Mouse (Mus musculus): ENCODE measurements around the gene Gm14190. TPM values are rescaled to one million over a fixed set of nuclear protein-coding genes. Genes with fewer than 3 reads are reported as not detected.
"Not testable (repeated sequence)": the region's sequence is repeated elsewhere in the genome, so short reads cannot be mapped to it uniquely, and the experiment has no call there.

The Gm14190 gene
- total and polyA plus RNA-seq, 2 experiments from 2014 or later: not detected

DNA sequence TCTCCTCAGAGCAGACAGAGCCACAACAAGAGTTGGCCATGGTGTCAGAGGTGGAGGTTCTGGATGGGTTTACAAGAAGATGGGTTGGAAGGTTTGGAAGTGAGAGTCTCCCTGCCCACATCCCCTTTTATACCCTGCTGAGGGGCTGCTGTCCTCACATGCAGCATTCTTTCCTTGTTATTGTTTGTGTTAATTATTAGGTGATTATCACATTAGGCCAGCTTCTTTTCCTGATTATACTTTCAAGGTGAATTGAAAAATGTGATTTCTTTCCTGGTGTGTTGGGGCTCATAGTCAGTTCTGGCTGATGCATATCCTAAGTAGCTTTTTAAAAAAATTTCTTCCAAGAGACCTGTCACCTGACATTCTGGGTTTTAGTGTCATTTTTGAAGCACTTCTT is 24.7 kb downstream of the Gm14190 start, which contains the start of gene Krtap4-6:
TSS of gene Krtap4-6 (minus strand) at position 101 of the 400 bp plus-strand sequence.
- TF ChIP-seq CTCF (IDR thresholded peaks at IDR 0.05): no peak
- no peaks in the 10 kb centered on the region for H3K27me3 ChIP-seq (ENCODE audit: insufficient read depth, low read length)
- DNase-seq (ENCODE audit: low spot score): no peak

DNA sequence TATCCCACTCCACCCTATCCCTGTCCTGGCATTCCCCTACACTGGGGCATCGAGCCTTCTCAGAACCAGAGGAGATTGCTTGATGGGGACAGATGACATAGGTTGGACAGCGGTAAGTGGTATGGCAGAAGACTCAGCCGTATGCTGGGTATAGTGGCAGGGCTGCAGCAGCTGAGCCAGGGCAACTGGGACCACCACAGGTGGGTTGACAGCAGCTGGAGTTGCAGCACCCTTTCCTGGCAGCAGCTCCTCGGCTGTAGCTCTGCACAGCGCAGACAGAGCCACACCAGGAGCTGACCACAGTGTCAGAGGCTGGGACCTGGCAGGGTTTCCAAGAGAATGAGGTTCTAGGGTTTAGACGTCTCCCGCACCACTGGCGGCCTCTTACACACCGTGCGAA is 27.7 kb downstream of the Gm14190 start:
- no peak overlapping the region for H3K4me2 ChIP-seq (ENCODE audit: low read depth, low read length, poor library complexity, severe bottlenecking)
- no peak overlapping the region for H3K9ac ChIP-seq (replicated peaks; ENCODE audit: low read length, poor library complexity, severe bottlenecking)
- no peaks in the 10 kb centered on the region for H3K9me3 ChIP-seq (ENCODE audit: low read length)
- DNase-seq (ENCODE audit: low spot score): no peak
- no peak overlapping the region for H3K4me3 ChIP-seq (ENCODE audit: low read depth, low read length)
- ATAC-seq (ENCODE audit: low FRiP score): no peak
- no peaks in the 10 kb centered on the region for H3K4me1 ChIP-seq (ENCODE audit: insufficient read depth, low read length)
- H3K27ac ChIP-seq (ENCODE audit: low read depth, low read length): no peak overlapping the region
- 86% methylated on average over 10 of the region's 10 CpGs for WGBS
- no peaks in the 10 kb centered on the region for H3K36me3 ChIP-seq (ENCODE audit: insufficient read depth, low read length)
- TF ChIP-seq CTCF (IDR thresholded peaks at IDR 0.05): no peak
- no peaks in the 10 kb centered on the region for H3K27me3 ChIP-seq (ENCODE audit: insufficient read depth, low read length)

More for the DNA sequence above, 24.7 kb downstream of the Gm14190 start, which contains the start of gene Krtap4-6:
- no peak within 1 kb of the TSS for H3K4me2 ChIP-seq (ENCODE audit: low read depth, low read length, poor library complexity, severe bottlenecking)
- H3K4me1 ChIP-seq (ENCODE audit: insufficient read depth, low read length): no peaks in the 10 kb centered on the region
- H3K9ac ChIP-seq (replicated peaks; ENCODE audit: low read length, poor library complexity, severe bottlenecking): no peak within 1 kb of the TSS
- H3K36me3 ChIP-seq (ENCODE audit: insufficient read depth, low read length): no peaks in the 10 kb centered on the region
- no peak within 1 kb of the TSS for H3K27ac ChIP-seq (ENCODE audit: low read depth, low read length)
- ATAC-seq (ENCODE audit: low FRiP score): no peak
- no peaks in the 10 kb centered on the region for H3K9me3 ChIP-seq (ENCODE audit: low read length)
- no peak within 1 kb of the TSS for H3K4me3 ChIP-seq (ENCODE audit: low read depth, low read length)

DNA sequence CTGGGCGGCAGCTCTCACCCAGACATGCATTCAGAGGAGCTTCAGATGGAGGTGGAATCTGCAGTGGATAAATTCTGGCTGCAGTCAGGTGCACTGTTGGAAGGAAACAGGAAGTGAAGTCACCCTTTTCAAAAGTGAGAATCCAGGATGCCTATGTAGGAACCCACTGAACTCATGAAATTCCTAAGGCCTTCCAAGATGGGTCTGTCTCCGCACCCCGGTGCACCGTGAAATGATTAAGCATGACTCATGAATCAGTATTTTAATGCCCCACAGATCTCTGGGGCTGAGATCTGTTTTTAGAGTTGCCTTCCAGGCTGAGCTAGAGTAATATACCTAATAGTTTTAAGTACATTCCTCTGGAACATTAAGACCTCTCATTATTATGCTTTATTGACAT is 31.3 kb downstream of the Gm14190 start:
- H3K36me3 ChIP-seq (ENCODE audit: insufficient read depth, low read length): no peaks in the 10 kb centered on the region
- no peaks in the 10 kb centered on the region for H3K4me1 ChIP-seq (ENCODE audit: insufficient read depth, low read length)
- ATAC-seq (ENCODE audit: low FRiP score): no peak
- no peak for TF ChIP-seq CTCF (IDR thresholded peaks at IDR 0.05)
- no peaks in the 10 kb centered on the region for H3K9me3 ChIP-seq (ENCODE audit: low read length)
- WGBS: 92% methylated on average over 4 of the region's 4 CpGs
- no peak for DNase-seq (ENCODE audit: low spot score)
- no peak overlapping the region for H3K4me2 ChIP-seq (ENCODE audit: low read depth, low read length, poor library complexity, severe bottlenecking)
- no peaks in the 10 kb centered on the region for H3K27me3 ChIP-seq (ENCODE audit: insufficient read depth, low read length)
- H3K27ac ChIP-seq (ENCODE audit: low read depth, low read length): no peak overlapping the region
- no peak overlapping the region for H3K4me3 ChIP-seq (ENCODE audit: low read depth, low read length)
- no peak overlapping the region for H3K9ac ChIP-seq (replicated peaks; ENCODE audit: low read length, poor library complexity, severe bottlenecking)

DNA sequence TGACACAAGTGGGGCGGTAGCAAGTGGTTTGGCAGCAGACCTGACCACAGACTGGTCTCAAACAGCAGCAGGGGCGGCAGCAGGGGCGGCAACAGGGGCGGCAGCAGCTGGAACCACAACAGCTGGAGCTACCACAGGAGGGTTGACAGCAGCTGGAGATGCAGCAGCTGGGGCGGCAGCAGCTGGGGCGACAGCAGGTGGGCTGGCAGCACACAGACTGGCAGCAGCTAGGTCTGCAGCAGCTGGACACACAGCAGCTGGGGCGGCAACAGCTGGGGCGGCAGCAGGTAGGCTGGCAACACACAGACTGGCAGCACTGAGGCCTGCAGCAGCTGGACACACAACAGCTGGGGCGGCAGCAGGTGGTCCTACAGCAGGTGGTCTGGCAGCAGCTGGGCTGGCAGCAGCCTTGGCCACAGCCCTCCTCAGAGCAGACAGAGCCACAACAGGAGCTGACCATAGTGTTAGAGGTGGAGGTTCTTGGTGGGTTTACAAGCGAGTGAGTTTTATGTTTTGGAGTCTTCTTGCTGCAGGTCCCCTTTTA is 32.0 kb downstream of the Gm14190 start, which contains the start of gene Gm11563:
TSS of gene Gm11563 (minus strand) at position 494 of the 544 bp plus-strand sequence.
- H3K27me3 ChIP-seq (ENCODE audit: insufficient read depth, low read length); H3K36me3 ChIP-seq (ENCODE audit: insufficient read depth, low read length); H3K4me2 ChIP-seq (ENCODE audit: low read depth, low read length, poor library complexity, severe bottlenecking); H3K4me3 ChIP-seq (ENCODE audit: low read depth, low read length); ATAC-seq (ENCODE audit: low FRiP score); DNase-seq (ENCODE audit: low spot score); H3K27ac ChIP-seq (ENCODE audit: low read depth, low read length); H3K9ac ChIP-seq (replicated peaks; ENCODE audit: low read length, poor library complexity, severe bottlenecking); H3K9me3 ChIP-seq (ENCODE audit: low read length); H3K4me1 ChIP-seq (ENCODE audit: insufficient read depth, low read length): not testable (repeated sequence)
- WGBS: 67% methylated on average over 10 of the region's 10 CpGs

DNA sequence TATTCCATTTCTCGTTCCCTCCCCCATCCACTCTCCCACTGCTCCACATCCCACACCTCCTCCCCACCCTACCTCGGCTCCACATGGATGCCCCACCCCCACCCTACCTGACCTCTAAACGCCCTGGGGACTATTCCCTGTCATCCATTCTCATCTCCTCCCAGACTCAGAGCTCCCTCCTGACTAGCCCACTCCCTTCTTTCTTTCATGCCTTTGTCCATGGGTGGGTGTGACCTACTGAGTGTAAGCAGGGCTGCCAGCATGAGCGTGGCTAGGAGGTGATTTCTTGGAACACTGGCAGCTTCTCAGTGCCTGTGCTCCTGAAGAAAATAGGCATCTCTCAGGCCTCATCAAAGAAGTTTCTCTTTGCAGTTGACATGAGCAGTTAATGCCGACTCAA is 33.5 kb downstream of the Gm14190 start:
- TF ChIP-seq CTCF (IDR thresholded peaks at IDR 0.05): no peak
- H3K27me3 ChIP-seq (ENCODE audit: insufficient read depth, low read length): no peaks in the 10 kb centered on the region
- no peak for DNase-seq (ENCODE audit: low spot score)
- no peaks in the 10 kb centered on the region for H3K9me3 ChIP-seq (ENCODE audit: low read length)
- no peak for ATAC-seq (ENCODE audit: low FRiP score)
- WGBS: 48% methylated on average over 5 of the region's 5 CpGs
- H3K9ac ChIP-seq (replicated peaks; ENCODE audit: low read length, poor library complexity, severe bottlenecking): no peak overlapping the region
- no peak overlapping the region for H3K4me3 ChIP-seq (ENCODE audit: low read depth, low read length)
- no peaks in the 10 kb centered on the region for H3K4me1 ChIP-seq (ENCODE audit: insufficient read depth, low read length)
- H3K36me3 ChIP-seq (ENCODE audit: insufficient read depth, low read length): no peaks in the 10 kb centered on the region
- no peak overlapping the region for H3K27ac ChIP-seq (ENCODE audit: low read depth, low read length)
- H3K4me2 ChIP-seq (ENCODE audit: low read depth, low read length, poor library complexity, severe bottlenecking): no peak overlapping the region

DNA sequence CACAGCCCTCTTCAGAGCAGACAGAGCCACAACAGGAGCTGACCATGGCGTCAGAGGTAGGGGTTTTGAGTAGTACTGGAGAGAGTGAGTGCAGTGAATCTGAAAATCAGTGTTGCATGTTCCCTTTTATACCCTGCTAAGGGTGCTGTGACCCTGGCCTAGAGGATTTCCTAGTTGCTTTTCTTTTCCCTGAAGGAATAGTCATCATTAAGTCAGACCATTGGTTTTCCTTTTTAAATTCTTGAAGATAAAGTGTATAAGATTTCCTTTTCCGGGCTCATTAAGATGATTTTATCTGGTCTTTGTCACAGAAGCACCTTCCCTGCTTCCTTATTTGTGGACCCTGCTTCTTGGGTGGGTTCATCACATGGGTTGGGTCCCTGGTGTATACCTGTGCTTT is 40.4 kb downstream of the Gm14190 start, which contains the start of gene Gm11555:
TSS of gene Gm11555 (minus strand) at position 101 of the 400 bp plus-strand sequence.
- WGBS: 88% methylated on average over 2 of the region's 2 CpGs
- H3K27ac ChIP-seq (ENCODE audit: low read depth, low read length): no peak within 1 kb of the TSS
- H3K4me3 ChIP-seq (ENCODE audit: low read depth, low read length): no peak within 1 kb of the TSS
- no peak for TF ChIP-seq CTCF (IDR thresholded peaks at IDR 0.05)
- H3K27me3 ChIP-seq (ENCODE audit: insufficient read depth, low read length): no peaks in the 10 kb centered on the region
- no peaks in the 10 kb centered on the region for H3K9me3 ChIP-seq (ENCODE audit: low read length)
- no peak within 1 kb of the TSS for H3K4me2 ChIP-seq (ENCODE audit: low read depth, low read length, poor library complexity, severe bottlenecking)
- no peak within 1 kb of the TSS for H3K9ac ChIP-seq (replicated peaks; ENCODE audit: low read length, poor library complexity, severe bottlenecking)
- H3K4me1 ChIP-seq (ENCODE audit: insufficient read depth, low read length): no peaks in the 10 kb centered on the region
- H3K36me3 ChIP-seq (ENCODE audit: insufficient read depth, low read length): no peaks in the 10 kb centered on the region
- no peak for ATAC-seq (ENCODE audit: low FRiP score)
- no peak for DNase-seq (ENCODE audit: low spot score)

Data from midbrain, postnatal 0 days (tissue).